Mouse (Mus musculus): ENCODE measurements around the gene Syne2.

DNA sequence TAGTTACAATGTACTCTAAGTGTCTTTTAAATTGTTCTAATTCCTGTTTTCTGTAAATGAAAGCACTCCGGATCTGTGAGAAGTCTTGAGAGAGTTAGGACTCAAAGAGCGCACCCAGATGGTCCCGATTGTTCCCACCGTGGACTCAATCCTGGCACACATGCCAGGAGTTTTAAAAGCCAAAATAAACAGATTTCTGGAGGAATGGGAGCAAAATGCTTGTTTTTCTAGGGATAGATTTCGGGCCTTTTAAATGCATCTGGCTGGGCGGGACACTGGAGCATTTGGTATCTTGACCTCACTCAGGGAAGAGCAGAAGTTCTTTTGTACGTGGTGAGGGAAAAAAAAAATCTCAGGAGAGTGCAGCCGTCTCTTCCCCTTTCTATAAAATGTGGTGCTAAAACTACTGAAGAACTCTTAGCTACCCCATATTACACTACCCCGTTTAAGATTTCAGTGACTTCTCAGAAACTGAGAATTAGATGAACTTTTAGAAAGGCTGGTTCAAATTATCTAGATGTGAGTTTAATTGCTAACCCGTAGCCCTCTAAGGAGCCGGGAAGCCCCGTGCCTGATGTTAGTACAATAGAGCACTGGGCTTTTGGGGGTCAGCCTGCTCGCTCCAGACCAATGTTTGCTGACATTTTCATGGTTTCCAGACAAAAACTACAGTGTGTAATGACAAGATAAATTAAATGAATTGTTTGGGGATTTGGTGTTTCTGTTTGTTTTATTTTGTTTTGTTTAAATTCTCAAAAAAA lies 255.3 kb downstream of the Syne2 start:
- TF ChIP-seq POLR2A (IDR thresholded peaks at IDR 0.05; ENCODE audit: low read depth, low read length) (no peak), CTCF (IDR thresholded peaks at IDR 0.05; ENCODE audit: extremely low read depth, insufficient read depth, insufficient read length, insufficient replicate concordance) (no peak)

Data from spleen, adult 2 months (tissue).